Mouse (Mus musculus) myocyte (in vitro differentiated cells): ENCODE data around the gene Fxyd5. TPM values are rescaled to one million over a fixed set of nuclear protein-coding genes. Genes with fewer than 3 reads are reported as not detected.

Experiments
- H3K27me3 ChIP-seq: one replicate; pipeline ENCODE4 v1.6.1; 2011; ENCODE audit not compliant: control insufficient read depth, insufficient read depth, insufficient read length
- H3K36me3 ChIP-seq: one replicate; pipeline ENCODE4 v1.6.1; 2011; ENCODE audit not compliant: control insufficient read depth, insufficient read depth
- H3K4me2 ChIP-seq: one replicate; pipeline ENCODE4 v1.6.1; 2011; ENCODE audit warnings: low read depth, control low read depth
- H3K4me3 ChIP-seq: one replicate; pipeline ENCODE4 v1.5.1; 2011; ENCODE audit warnings: mild to moderate bottlenecking, control low read depth, moderate library complexity
- H3K79me2 ChIP-seq: one replicate; pipeline ENCODE4 v1.6.1; 2011; ENCODE audit not compliant: control insufficient read depth, insufficient read depth
- H3ac ChIP-seq: one replicate; pipeline ENCODE4 v1.6.1; 2011; ENCODE audit not compliant: control insufficient read depth, insufficient read length
- CEBPB ChIP-seq: IDR thresholded peaks from 2 replicates; pipeline ENCODE4 v1.6.1; 2011; ENCODE audit warnings: mild to moderate bottlenecking, moderate library complexity; ENCODE audit not compliant: poor library complexity, insufficient read depth, severe bottlenecking
- E2F4 ChIP-seq: IDR thresholded peaks from one replicate; pipeline ENCODE4 v1.6.1; 2011; ENCODE audit warnings: mild to moderate bottlenecking, control low read depth, moderate library complexity; ENCODE audit not compliant: insufficient read depth
- MAX ChIP-seq: IDR thresholded peaks from one replicate; pipeline ENCODE4 v1.6.1; 2011; ENCODE audit warnings: low read depth, mild to moderate bottlenecking, control low read depth
- MYOD1 ChIP-seq, 3 experiments: IDR thresholded peaks; one replicate each; pipeline ENCODE4 v1.6.1; 2011; ENCODE audit warnings: control low read depth in 2 of 3, low read depth in 2 of 3, mild to moderate bottlenecking in 2 of 3, moderate library complexity in 1 of 3; ENCODE audit not compliant: insufficient read length in 2 of 3, control insufficient read depth in 1 of 3
- MYOG ChIP-seq, 3 experiments: IDR thresholded peaks; one replicate each; pipeline ENCODE4 v1.6.1; 2011; ENCODE audit warnings: control low read depth in 2 of 3, low read depth in 2 of 3, mild to moderate bottlenecking in 2 of 3; ENCODE audit not compliant: insufficient read length in 2 of 3, control insufficient read depth in 1 of 3, insufficient read depth in 1 of 3
- POLR2A ChIP-seq: IDR thresholded peaks from one replicate; pipeline ENCODE4 v1.6.1; 2011; ENCODE audit warnings: low read depth, mild to moderate bottlenecking, control low read depth, moderate library complexity; ENCODE audit not compliant: insufficient read length
- POLR2AphosphoS2 ChIP-seq: IDR thresholded peaks from one replicate; pipeline ENCODE4 v1.6.1; 2011; ENCODE audit warnings: low read depth, control low read depth; ENCODE audit not compliant: insufficient read length
- REST ChIP-seq: IDR thresholded peaks from one replicate; pipeline ENCODE4 v1.6.1; 2011; ENCODE audit warnings: mild to moderate bottlenecking, control low read depth, moderate library complexity; ENCODE audit not compliant: insufficient read depth, insufficient read length
- SRF ChIP-seq: IDR thresholded peaks from one replicate; pipeline ENCODE4 v1.6.1; 2011; ENCODE audit warnings: low read depth; ENCODE audit not compliant: control insufficient read depth, insufficient read length
- TCF12 ChIP-seq: IDR thresholded peaks from one replicate; pipeline ENCODE4 v1.6.1; 2011; ENCODE audit warnings: mild to moderate bottlenecking, control low read depth; ENCODE audit not compliant: poor library complexity, insufficient read depth, severe bottlenecking
- TCF3 ChIP-seq: IDR thresholded peaks from one replicate; pipeline ENCODE4 v1.6.1; 2011; ENCODE audit warnings: low read depth, control low read depth; ENCODE audit not compliant: insufficient read length
- USF1 ChIP-seq: IDR thresholded peaks from one replicate; pipeline ENCODE4 v1.6.1; 2011; ENCODE audit warnings: low read depth, mild to moderate bottlenecking, control low read depth, moderate library complexity
- polyA plus RNA-seq: library from polyadenylated mRNA; unstranded; fragments of >200 nt; fragmentation: generic; extraction: Trizol; gene quantifications from one replicate; pipeline ENCODE4 v1.2.1, GENCODE M21; 2012; ENCODE audit warnings: missing spikeins

The Fxyd5 gene
- polyA plus RNA-seq, 1 experiment, result 31.0 TPM

GRCm38 (mm10) chr7:31035291-31035690 lies 7.0 kb downstream of the Fxyd5 start:
- TF ChIP-seq TCF3 (no peak), TCF12 (no peak)
- no peaks in the 10 kb centered on the region for H3K27me3 ChIP-seq
- no peak overlapping the region for H3K4me2 ChIP-seq
- H3ac ChIP-seq, result no peak overlapping the region
- no peaks in the 10 kb centered on the region for H3K79me2 ChIP-seq
- no peak overlapping the region for H3K4me3 ChIP-seq
- no peaks in the 10 kb centered on the region for H3K36me3 ChIP-seq

GRCm38 (mm10) chr7:31034789-31035188 lies 7.5 kb downstream of the Fxyd5 start:
- no peak overlapping the region for H3ac ChIP-seq
- no peaks in the 10 kb centered on the region for H3K27me3 ChIP-seq
- no peak overlapping the region for H3K4me2 ChIP-seq
- H3K79me2 ChIP-seq, result no peaks in the 10 kb centered on the region
- no peak for TF ChIP-seq MAX
- TF ChIP-seq TCF12, result no peak
- no peak for TF ChIP-seq MYOD1 (IDR thresholded peaks at IDR 0.05; ENCODE audit: control insufficient read depth in 1 of 3, insufficient read length in 2 of 3, low read depth in 2 of 3)
- TF ChIP-seq SRF, result no peak
- no peak for TF ChIP-seq POLR2A
- no peak for TF ChIP-seq REST
- no peak for TF ChIP-seq TCF3
- no peak for TF ChIP-seq MYOG (IDR thresholded peaks at IDR 0.05; ENCODE audit: control insufficient read depth in 1 of 3, insufficient read depth in 1 of 3, insufficient read length in 2 of 3, low read depth in 2 of 3)
- no peak for TF ChIP-seq E2F4
- TF ChIP-seq POLR2AphosphoS2, result no peak
- TF ChIP-seq CEBPB, result no peak
- TF ChIP-seq USF1, result no peak
- H3K36me3 ChIP-seq, result no peaks in the 10 kb centered on the region
- no peak overlapping the region for H3K4me3 ChIP-seq

GRCm38 (mm10) chr7:31033409-31034165 lies 8.7 kb downstream of the Fxyd5 start:
- H3K4me2 ChIP-seq, result no peak overlapping the region
- TF ChIP-seq SRF, result no peak
- no peak for TF ChIP-seq TCF3
- no peak for TF ChIP-seq MAX
- no peak for TF ChIP-seq POLR2AphosphoS2
- no peak for TF ChIP-seq MYOG (IDR thresholded peaks at IDR 0.05; ENCODE audit: control insufficient read depth in 1 of 3, insufficient read depth in 1 of 3, insufficient read length in 2 of 3, low read depth in 2 of 3)
- TF ChIP-seq MYOD1 (IDR thresholded peaks at IDR 0.05; ENCODE audit: control insufficient read depth in 1 of 3, insufficient read length in 2 of 3, low read depth in 2 of 3), result no peak
- H3K4me3 ChIP-seq, result no peak overlapping the region
- H3K36me3 ChIP-seq, result no peaks in the 10 kb centered on the region
- no peaks in the 10 kb centered on the region for H3K27me3 ChIP-seq
- no peaks in the 10 kb centered on the region for H3K79me2 ChIP-seq
- no peak overlapping the region for H3ac ChIP-seq

GRCm38 (mm10) chr7:31031731-31032130 lies 10.6 kb downstream of the Fxyd5 start:
- Histone ChIP-seq H3K27me3 (no peaks in the 10 kb centered on the region), H3K4me3 (no peak overlapping the region), H3K4me2 (no peak overlapping the region), H3K36me3 (no peaks in the 10 kb centered on the region), H3ac (no peak overlapping the region), H3K79me2 (no peaks in the 10 kb centered on the region)
- TF ChIP-seq MYOD1 (IDR thresholded peaks at IDR 0.05; ENCODE audit: control insufficient read depth in 1 of 3, insufficient read length in 2 of 3, low read depth in 2 of 3) (no peak), MAX (no peak), REST (no peak), TCF12 (no peak), USF1 (no peak), CEBPB (no peak)

GRCm38 (mm10) chr7:31030717-31031116 lies 11.6 kb downstream of the Fxyd5 start:
- no peaks in the 10 kb centered on the region for H3K79me2 ChIP-seq
- H3K4me3 ChIP-seq, result no peak overlapping the region
- no peak overlapping the region for H3K4me2 ChIP-seq
- no peaks in the 10 kb centered on the region for H3K27me3 ChIP-seq
- no peaks in the 10 kb centered on the region for H3K36me3 ChIP-seq
- TF ChIP-seq TCF3, result no peak
- TF ChIP-seq CEBPB, result no peak
- no peak for TF ChIP-seq USF1
- TF ChIP-seq SRF, result no peak
- no peak for TF ChIP-seq REST
- TF ChIP-seq MYOD1 (IDR thresholded peaks at IDR 0.05; ENCODE audit: control insufficient read depth in 1 of 3, insufficient read length in 2 of 3, low read depth in 2 of 3), result no peak
- no peak overlapping the region for H3ac ChIP-seq
